Mouse (Mus musculus): ENCODE measurements around the gene Samd8. TPM values are rescaled to one million over a fixed set of nuclear protein-coding genes. Genes with fewer than 3 reads are reported as not detected.

Samd8 gene
- total RNA-seq, 2 experiments from 2014 or later = 23.7 to 25.7 TPM

Other genes with a start within 250 kb of the Samd8 start
- 10 to 100 TPM; 94.9 to 98.0 TPM for gene Dupd1, start 36.0 kb upstream of the Samd8 start, total RNA-seq (2021)
- 10 to 100 TPM; 34.8 to 38.0 TPM for gene Dusp13, start 650 bp downstream of the Samd8 start, total RNA-seq (2021)
- gene Vdac2, start 74.7 kb downstream of the Samd8 start, total RNA-seq (2021) = 100 to 1,000 TPM; 298 to 320 TPM
- gene Comtd1, start 98.4 kb downstream of the Samd8 start, total RNA-seq (2021) = 1 to 10 TPM; 6.1 to 9.7 TPM
- gene Zfp503, start 239.1 kb downstream of the Samd8 start, total RNA-seq (2021) = 1 to 10 TPM; 7.2 to 9.7 TPM